Mouse (Mus musculus): ENCODE measurements around the gene Hypk. TPM values are rescaled to one million over a fixed set of nuclear protein-coding genes. Genes with fewer than 3 reads are reported as not detected.

The Hypk gene
- 10 to 100 TPM; 12.1 to 14.8 TPM for polyA plus RNA-seq (2012; fragmentation: generic; extraction: Trizol)

DNA sequence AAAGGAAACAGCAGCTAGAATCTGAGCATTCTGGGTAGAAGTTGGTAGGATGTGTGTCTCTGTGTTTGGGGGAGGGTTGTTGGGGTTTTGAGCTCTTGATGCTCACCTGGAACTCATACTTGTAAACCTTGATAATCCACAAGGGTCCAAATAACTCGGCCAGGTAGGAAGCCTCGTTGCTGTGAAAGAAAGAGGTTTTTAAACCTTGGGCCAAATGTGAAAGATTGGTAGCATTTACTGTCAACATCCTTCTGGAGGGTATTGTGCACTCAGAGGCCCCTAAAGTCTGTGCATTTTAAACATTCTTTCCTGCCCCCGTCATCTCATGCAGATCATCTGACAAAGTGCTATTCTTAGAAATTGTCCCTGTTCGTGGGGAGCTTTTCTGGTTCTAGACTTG, at the start of gene Hypk:
TSS of gene Hypk (plus strand) at position 301 of the 400 bp plus-strand sequence.

DNA sequence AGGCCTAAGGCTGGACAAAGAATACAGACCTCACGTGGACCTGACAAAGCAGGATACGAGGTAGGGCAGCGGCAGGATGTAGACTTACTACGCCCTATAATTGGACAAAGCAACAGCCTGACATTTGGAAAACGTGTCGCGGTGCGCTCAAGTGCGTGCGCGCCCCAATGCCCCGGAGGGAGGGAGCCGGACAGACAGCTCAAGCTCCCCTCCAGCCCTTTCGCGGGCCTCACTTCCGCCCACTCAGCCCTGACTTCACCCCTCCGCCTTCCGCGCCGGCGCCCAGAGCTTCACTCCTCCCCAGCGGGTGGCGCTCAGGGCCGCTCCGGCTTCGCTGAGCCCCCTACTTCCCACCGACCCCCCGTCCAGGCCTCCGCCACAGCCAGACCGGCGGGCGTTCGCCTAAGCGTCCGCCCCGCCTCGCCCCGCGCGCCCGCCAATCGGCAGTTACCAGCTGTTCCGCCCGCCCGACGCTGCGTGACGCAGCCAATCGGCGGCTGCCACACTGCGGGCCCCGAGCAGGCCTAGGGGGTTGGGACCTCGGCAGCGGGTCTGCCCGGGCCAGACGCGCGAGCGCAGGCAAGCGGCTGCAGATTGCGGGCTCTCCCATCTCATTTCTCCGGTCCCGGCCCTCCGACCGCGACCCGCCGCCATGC, 39.6 kb upstream of the Hypk start, which contains the start of the genes Pdia3 and Catsper2:
TSS of gene Pdia3 (plus strand) at position 389 of the 656 bp plus-strand sequence.
TSS of gene Catsper2 (minus strand) at position 406 of the 656 bp plus-strand sequence.

DNA sequence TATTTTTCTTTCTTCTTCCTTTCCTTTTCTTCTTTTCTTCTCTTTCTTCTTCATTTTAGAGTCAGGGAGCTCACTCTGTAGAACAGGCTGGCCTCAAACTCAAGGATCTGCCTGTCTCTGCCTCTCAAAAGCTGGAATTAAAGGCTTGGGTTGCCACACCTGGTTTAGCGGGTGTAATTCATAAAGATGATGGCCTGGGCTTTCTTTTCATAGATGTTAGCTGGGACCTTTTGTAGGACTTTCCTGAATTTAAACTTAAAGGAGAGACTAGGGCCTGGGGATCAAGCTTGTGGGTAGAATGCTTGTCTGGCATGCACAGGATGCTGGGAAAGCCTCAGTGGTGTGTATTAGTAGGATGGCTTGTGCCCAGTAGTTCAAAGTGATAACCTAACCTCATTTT, 8.9 kb upstream of the Hypk start, which contains the start of gene Ell3:
TSS of gene Ell3 (minus strand) at position 101 of the 400 bp plus-strand sequence.

DNA sequence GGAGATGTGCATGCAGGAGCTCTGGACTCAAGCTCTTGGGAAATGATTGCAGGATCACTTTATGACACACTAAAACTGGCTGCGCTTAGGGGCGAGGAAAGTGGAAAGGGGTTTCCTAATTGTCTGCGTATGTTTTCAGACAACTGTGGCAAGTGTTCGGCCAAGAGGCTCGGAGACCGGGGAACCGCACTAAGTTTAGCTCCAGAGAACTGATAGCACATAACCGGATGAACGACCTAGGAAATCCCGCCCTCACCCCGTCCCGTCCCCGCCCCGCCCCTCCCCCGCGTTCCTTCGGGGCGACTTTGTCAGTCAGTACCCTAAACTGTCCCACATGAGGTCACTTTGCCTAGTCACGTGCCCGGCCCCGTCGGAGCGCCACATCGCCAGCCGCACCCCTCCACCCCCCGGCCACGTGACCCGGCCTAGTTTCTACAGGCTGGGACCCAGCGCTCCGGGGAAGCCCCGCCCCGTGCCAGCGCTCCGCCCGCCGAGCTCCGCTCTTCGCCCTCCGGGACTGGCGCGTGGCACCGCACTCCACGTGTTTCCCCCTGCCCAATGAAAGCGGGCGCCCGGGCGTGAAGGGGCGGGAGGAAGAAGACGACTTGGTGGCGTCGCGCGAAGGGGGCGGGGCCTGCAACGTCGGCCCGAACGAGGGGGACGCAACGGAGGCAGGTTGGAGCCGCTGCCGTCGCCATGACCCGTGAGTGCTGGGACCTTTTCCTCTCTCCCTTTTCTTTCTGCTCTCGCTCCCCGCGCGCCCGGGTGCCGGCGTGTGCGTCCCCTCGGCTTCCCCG, 4.2 kb upstream of the Hypk start, which contains the start of gene Serf2:
TSS of gene Serf2 (plus strand) at position 457 of the 797 bp plus-strand sequence.

GRCm38 (mm10) chr2:121456692-121457642, 3.9 kb downstream of the Hypk start, which contains the start of gene Serinc4:
Gene Serinc4, minus strand, starts transcription at chr2:121456781.

DNA sequence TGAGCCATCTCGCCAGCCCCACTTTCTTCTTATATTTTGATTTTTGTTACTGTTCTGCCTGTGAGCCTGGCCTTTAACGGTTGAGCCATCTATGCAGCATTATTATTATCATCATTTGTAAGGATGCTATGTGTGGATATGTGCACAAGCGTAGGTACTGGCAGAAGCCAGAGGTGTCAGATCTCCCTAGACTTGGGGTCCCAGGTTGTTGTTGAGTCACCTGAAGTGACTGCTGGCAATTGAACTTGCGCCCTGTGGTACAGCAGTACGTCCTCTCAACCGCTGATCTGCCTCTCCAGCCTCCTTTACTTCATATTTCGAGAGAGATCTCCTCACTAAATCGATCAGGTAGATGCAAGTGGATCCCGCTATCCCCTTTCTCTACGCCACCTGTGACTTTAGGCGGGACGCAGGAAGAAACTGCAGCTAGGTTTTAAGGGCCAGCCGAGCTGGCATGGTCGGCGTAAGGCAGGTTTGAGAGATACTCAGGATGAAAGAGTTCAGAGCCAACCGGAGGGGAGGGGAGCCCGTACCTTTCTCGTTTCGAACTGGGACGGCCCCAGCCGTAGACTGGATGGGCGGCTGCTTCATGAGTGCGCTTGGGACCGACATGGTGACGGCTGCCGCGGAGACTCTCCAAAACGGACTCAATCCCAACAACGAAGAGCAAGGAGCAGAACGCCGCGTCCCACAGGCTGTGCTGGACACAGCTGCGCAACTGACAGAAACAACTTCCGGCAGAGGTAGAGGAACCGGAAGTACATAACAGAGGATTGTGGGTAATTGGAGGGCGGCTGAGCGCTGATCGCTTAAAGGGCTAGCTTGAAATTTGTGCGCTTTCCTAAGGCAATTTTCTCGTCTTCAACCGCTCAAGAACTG, 20.4 kb downstream of the Hypk start, which contains the start of gene Mfap1b:
TSS of gene Mfap1b (minus strand) at position 767 of the 879 bp plus-strand sequence.

DNA sequence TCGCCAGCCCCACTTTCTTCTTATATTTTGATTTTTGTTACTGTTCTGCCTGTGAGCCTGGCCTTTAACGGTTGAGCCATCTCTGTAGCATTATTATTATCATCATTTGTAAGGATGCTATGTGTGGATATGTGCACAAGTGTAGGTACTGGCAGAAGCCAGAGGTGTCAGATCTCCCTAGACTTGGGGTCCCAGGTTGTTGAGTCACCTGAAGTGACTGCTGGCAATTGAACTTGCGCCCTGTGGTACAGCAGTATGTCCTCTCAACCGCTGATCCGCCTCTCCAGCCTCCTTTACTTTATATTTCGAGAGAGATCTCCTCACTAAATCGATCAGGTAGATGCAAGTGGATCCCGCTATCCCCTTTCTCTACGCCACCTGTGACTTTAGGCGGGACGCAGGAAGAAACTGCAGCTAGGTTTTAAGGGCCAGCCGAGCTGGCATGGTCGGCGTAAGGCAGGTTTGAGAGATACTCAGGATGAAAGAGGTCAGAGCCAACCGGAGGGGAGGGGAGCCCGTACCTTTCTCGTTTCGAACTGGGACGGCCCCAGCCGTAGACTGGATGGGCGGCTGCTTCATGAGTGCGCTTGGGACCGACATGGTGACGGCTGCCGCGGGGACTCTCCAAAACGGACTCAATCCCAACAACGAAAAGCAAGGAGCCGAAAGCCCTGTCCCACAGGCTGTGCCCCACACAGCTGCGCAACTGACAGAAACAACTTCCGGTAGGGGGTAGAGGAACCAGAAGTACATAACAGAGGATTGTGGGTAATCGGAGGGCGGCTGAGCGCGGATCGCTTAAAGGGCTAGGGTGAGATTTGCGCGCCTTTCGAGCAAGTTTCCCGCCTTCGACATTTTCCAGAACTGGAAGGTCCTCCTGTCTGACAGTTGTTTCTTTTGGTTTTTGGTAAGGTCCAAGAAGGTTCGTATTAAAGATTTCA, 53.1 kb downstream of the Hypk start, which contains the start of the genes Mfap1a and Wdr76:
TSS of gene Mfap1a (minus strand) at position 724 of the 941 bp plus-strand sequence.
TSS of gene Wdr76 (plus strand) at position 782 of the 941 bp plus-strand sequence.

Other genes with a start within 250 kb of the Hypk start
- gene Trp53bp1, start 181.9 kb upstream of the Hypk start, polyA plus RNA-seq (2012; fragmentation: generic; extraction: Trizol), result 10 to 100 TPM in 1 of 2 experiments, 1 to 10 TPM in 1; 1.9 to 16.1 TPM
- gene Map1a, start 163.7 kb upstream of the Hypk start, polyA plus RNA-seq (2012; fragmentation: generic; extraction: Trizol), result 10 to 100 TPM in 1 of 2 experiments, 1 to 10 TPM in 1; 9.6 to 20.3 TPM
- gene Ppip5k1, start 97.9 kb upstream of the Hypk start, polyA plus RNA-seq (2012; fragmentation: generic; extraction: Trizol), result 1 to 10 TPM; 1.7 to 5.2 TPM
- gene Ckmt1, start 95.6 kb upstream of the Hypk start, polyA plus RNA-seq (2012; fragmentation: generic; extraction: Trizol), result under 1 TPM; 0.33 to 0.79 TPM
- not detected for gene Strc, start 66.1 kb upstream of the Hypk start, polyA plus RNA-seq (2012; fragmentation: generic; extraction: Trizol)
- 100 to 1,000 TPM in 1 of 2 experiments, 10 to 100 TPM in 1; 29.7 to 200 TPM for gene Pdia3, start 39.5 kb upstream of the Hypk start, polyA plus RNA-seq (2012; fragmentation: generic; extraction: Trizol)
- gene Catsper2, start 39.5 kb upstream of the Hypk start, polyA plus RNA-seq (2012; fragmentation: generic; extraction: Trizol), result 1 to 10 TPM in 1 of 2 experiments, under 1 TPM in 1; 0.56 to 2.3 TPM
- gene Ell3, start 9.0 kb upstream of the Hypk start, polyA plus RNA-seq (2012; fragmentation: generic; extraction: Trizol), result under 1 TPM in 1 of 2 experiments, not detected in 1; 0.14 TPM
- 1,000 to 10,000 TPM in 1 of 2 experiments, 100 to 1,000 TPM in 1; 627 to 1,090 TPM for gene Serf2, start 4.1 kb upstream of the Hypk start, polyA plus RNA-seq (2012; fragmentation: generic; extraction: Trizol)
- gene Serinc4, start 3.5 kb downstream of the Hypk start, polyA plus RNA-seq (2012; fragmentation: generic; extraction: Trizol), result under 1 TPM in 1 of 2 experiments, not detected in 1; 0.55 TPM
- 10 to 100 TPM in 1 of 2 experiments, 1 to 10 TPM in 1; 1.0 to 11.0 TPM for gene Mfap1b, start 20.8 kb downstream of the Hypk start, polyA plus RNA-seq (2012; fragmentation: generic; extraction: Trizol)
- gene Mfap1a, start 53.4 kb downstream of the Hypk start, polyA plus RNA-seq (2012; fragmentation: generic; extraction: Trizol), result 1 to 10 TPM in 1 of 2 experiments, under 1 TPM in 1; 0.75 to 9.4 TPM
- gene Wdr76, start 53.4 kb downstream of the Hypk start, polyA plus RNA-seq (2012; fragmentation: generic; extraction: Trizol), result 1 to 10 TPM in 1 of 2 experiments, under 1 TPM in 1; 0.37 to 1.7 TPM